Mouse (Mus musculus) hindlimb bud, embryonic 11.5 days (tissue): ENCODE data around the gene Sct.

Source experiments
- DNase-seq: peaks from one replicate; pipeline ENCODE4 v3.0.0-alpha.2; 2012; ENCODE audit warnings: low read depth, low spot score; ENCODE audit errors: extremely low spot score

Sct gene

DNA sequence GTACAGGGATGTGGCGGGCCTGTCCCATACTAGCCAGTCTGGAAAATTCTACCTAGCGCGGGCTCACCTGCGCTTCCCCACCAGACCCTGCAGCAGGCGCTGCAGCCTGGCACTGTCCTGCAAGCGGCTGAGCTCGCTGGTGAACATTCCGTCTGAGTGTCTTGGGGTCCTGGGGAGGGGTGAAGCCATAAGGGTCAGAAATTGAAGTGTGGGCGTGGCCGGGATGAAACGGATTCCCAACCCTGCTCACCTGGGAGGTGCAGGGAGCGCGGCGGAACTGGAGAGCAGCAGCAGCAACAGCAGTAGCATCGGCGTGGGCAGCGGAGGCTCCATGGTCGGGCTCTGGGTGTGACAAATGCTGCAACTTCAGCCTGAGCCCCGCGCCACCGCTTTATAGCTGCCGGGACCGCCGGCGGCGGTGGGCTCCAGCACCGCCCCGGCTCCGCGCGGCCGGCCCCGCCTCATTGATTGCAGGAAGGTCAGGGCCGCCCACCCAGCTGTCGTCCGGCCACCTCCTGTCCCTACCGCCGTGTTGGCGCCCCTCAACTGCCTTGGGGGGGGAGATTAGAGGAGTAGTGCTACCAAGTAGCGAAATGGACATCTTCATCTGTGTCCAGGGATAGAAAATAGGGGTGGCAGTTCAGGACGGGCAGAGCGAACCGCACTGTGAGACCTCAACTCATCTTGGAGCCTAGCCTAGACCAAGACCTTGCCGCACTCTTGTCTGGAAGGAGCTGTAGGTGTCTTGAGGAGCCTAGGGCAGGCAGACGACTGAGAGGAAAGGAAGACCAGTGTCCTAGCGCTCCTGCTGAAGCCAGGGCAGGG is at the start of gene Sct:
Sct (minus strand) TSS at position 368 of the 825 bp plus-strand sequence.
- DNase-seq, result no peak

DNA sequence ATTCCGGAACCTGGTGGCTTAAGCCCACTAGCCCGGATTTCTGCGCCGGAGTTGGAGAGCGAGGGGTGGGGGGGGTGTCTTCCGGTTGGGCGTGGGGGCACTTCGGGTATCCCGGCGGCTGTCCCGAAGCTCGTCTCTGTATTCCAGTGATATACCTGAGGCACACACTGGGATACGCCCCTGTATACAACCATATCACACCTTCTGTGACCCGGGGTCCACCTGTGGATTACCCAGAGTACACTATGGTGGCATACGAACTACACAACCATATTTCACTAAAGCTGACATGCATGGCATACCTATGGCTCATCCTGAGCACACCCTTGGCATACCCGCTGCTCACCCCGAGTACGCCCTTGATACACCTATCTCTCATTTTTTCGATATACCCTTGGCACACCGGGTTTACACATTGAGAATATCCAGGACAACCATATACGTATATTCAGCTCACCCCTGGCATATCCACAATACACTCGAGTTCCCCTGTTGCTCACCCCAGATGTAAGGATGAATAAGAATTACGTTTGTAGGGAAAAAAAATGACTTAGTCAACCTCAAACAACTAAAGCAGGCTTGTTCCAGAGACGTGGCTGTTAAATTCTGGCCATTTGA is 49.5 kb upstream of the Sct start:
- DNase-seq, result no peak

DNA sequence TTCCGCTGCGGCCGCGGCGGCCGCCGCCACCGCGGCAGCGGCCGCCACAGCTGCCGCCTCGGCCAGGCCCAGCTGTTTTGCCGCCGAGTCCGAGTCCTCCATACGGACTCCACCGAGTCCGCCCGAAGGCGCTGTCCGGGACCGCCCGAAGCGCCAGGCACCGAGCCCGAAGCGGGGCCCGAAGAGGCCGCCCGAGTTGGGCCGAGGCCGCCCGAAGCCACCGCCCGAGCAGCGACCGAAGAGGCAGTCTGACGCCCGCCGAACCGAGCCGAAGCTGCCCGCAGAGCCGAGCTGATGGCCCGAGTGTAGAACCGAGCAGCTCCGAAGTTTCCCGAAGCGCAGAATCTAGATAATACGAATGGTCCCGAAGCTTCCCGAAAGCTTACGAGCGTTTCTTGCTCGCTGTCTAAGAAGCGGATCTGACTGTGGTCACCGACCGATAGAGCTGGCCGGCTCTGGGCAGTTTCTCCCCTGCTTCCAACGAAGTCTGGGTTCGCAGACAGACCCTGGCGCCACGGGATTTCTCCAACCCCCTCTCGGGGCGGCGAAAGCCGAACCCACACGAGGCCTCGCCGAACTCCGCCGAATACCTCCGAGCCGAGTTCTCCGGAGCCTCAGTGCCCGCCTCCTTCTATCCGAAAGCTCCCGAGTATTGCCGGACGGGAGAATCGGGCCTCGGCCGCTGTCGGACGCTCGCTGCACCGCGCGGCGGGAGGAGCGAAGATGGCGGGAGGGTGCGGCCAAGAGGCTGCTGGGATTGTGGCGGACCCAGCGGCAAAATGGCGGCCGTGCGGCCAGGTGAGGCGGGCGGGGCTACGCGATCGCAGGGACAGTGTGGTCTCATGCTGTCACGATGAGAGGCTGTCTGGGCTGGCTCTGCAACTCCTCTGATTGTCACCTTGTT is 48.8 kb upstream of the Sct start, which contains the start of the genes Deaf1 and Tmem80:
Deaf1 (minus strand) TSS at position 222 of the 904 bp plus-strand sequence.
Tmem80 (plus strand) TSS at position 271 of the 904 bp plus-strand sequence.
- DNase-seq, result peak; percentile 91

DNA sequence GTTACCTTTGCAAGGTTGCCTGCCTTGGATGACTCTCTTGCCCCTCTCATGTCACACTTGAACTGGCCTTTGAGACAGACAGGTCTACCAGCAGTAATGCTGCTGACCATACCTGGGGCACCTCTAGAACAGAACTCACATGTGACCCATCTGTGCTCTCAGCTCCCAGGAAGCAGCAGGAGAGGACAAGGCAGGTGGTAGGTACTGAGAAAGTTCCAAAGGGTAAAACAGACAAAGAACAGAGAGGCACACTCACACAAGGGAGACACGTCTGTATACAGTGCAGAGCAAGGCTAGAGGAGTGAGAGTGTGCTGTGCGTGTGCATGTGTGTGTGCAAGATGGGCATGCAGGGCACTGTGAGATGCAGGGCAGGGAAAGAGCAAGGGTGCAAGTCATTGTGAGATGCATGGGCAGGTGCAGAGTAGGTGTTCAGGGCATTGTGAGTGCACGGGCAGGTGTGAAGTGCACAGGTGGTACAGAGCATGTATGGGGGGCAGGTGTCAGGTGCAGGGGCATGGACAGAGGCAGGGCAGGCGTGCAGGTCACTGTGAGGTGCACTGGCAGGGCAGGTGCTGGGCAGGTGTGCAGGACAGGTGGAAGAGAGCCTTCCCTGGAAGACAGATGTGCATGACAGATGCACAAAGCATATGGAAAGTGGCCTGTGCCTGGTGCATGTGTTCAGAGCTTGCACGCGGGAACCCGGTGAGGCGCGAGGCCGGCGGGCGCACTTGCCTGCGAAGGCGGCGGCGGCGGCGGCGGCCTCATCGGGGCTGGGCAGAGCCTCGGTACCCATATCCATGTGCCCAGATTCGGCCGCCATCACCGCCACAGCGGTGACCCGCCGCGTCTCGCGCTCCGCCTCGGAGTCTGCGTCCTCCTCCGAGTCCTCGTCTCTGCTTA is 47.9 kb upstream of the Sct start:
- no peak for DNase-seq

DNA sequence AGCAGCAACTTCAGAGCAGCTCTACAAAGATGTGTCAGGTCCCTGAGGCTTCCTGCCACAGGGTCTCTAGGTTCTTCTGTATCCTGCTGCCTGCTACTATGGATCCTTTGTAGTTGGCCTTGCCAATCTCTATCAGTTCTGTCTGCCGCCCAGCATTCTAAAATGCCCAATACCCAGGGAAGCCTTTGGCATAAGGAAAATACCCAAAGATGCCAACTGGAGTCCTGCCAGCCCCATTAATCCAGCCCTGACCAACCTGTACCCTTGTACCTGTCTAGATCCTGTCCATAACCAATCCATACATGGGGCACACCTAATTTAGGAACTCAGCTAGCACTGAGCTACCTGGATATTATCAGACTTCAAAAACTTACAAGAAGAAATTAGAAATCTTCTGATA is 45.8 kb upstream of the Sct start:
- no peak for DNase-seq

DNA sequence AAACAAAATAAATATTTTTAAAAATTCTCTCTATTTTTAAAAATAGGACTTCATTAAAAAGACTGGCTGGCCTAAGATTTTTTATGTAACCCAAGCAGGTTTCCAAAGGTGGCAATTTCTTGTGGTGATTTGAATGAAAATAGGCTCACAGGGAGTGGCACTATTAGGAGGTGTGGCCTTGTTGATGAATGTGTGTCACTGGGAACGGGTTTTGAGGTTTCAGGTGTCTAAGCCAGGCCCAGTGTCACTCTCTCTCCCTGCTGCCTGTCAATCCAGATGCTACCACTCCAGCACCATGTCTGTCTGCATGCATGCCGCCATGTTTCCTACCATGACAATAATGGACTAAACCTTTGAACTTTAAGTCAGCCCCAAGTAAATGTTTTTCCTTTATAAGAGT is 40.5 kb upstream of the Sct start:
- no peak for DNase-seq

DNA sequence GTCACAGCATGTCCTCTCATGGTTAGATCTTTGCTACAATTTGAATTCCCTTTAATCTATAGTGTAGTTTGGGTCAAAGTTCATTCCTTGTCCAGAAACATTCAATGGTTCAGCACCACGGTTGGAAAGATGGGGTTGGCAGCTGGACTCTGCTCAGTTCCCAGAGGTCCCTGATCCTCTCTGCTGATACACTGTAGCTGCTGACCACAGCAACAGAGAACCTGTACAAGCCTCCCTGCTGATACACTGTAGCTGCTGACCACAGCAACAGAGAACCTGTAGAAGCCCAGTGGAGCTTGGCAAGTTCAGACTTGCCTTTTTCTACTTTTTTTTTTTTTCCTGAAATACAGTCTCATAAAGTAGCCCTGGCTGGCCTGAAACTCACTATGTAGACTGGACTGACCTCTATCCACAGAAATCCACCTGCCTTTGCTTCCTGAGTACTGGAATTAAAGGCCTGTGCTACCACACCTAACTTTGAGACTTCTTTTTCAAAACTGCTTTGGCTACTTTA is 38.7 kb upstream of the Sct start:
- DNase-seq, result no peak

DNA sequence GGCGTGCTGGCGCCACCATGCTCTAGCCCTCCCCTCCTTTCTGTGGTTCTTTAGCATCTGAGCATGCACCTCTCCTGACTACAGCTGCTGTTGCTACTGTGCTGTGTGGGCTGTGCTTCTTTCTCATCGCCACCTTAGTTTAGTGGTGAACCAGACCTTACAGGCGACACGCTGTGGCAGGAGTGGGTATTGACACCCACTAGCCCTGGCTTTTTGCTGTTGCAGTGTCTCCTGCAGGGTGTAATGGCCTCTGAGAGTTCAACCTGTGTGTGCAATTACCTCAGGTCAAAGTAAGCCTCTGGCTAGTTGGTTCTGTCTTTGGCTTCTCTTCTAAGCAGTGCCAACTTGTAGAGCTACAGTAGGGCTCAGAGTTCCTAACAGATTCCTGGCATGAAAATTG is 37.0 kb upstream of the Sct start:
- no peak for DNase-seq

DNA sequence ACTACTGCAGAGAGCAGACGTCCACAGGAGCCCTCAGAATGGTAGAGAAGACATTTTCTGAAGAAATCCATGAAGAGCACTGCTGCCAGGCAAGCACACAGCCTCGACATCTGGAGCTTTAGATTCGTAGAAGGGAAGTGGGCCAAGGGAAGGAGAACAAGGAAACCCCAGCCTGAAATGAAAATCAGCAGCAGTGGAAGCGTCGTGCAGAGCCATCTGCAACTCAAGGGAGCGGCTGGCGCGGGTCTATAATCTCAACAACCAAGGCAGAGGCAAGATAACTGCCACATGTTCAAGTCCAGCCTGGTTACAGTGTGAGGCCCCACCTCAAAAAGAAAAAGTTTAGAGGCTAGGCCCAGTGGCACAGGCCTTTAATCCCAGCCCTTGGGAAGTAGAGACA is 36.1 kb upstream of the Sct start:
- no peak for DNase-seq

DNA sequence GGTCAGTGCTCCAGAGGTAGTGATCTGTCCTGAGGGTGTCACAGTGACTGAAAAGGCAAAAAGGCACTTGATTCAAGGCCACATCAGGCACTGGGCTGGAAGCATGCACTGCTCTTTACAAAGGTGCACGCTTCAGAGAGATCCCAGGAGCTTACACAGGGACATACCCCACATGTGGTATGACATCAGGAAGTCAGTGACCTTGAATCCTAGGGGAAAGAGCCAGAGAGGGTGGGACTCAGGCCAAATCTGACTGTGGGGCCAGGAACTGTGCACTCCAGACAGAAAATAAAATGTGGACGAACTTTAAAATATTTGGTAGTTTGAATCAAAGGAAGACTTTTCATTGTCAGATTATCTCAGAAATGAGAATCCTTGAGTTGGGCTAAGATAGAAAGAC is 35.5 kb upstream of the Sct start:
- no peak for DNase-seq

DNA sequence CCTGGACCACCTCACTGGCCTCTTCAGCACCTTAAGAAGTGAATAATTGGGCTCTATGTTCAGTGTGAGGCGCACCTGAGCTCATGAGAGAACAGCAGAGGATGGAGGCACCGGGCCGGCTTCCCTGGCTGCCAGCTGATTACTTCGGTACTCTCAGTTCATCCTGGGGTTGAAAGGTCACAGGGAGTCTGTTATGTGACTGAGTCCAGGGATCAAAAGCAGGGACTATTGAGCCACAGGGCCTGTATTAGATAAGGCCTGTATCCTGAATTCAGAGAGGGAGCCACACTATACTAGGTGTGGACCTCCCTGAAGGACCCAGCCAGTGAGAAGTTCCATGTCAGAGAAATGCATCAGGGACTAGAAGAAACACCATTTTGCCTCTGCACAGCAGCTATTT is 25.6 kb upstream of the Sct start:
- DNase-seq, result no peak

DNA sequence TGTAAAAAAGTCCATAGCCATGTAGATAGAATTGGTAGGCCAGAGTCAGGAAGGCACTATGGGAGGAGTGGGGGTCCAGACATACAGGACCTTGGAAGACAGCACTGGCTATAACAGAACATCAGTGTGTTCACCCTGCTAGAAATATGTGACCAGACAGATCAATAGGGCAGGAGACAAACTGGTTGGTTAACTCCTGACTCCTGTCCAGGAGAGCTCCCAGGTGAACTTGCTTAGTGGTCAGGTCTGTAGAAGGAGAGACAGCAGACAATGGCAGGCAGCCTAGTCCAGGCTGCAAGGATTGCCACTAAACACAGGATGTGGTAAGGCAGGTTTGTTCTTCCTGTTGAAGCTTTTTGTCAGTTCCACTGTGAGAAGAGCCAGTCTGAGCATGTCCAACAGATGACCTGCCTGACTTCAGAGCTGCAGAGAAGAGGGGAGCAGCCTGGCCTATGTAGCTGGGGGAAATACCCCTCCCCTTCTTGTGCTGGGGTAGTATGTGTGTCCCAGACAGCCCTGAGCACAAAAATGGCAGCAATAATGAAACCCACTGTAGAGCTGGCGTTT is 23.9 kb upstream of the Sct start:
- DNase-seq, result no peak

DNA sequence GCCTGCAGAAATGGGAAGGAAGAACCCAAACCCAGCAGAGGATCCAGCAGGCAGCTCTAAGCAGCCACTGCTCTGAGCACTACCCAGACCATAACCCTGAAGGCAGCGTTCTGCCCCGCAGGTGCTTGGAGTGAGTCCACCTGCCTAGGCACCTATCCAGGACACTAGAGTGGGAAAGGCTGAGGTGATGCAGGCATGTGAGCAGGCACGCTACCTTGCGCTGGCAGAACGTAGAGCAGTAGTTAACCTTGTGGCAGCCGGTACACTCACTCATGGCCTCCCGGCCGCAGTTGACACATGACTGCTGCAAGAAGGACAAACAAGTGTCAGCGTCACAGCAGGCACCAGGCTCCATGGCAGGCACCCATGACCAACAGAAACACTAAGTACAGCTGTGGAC is 22.5 kb upstream of the Sct start:
- DNase-seq, result no peak

DNA sequence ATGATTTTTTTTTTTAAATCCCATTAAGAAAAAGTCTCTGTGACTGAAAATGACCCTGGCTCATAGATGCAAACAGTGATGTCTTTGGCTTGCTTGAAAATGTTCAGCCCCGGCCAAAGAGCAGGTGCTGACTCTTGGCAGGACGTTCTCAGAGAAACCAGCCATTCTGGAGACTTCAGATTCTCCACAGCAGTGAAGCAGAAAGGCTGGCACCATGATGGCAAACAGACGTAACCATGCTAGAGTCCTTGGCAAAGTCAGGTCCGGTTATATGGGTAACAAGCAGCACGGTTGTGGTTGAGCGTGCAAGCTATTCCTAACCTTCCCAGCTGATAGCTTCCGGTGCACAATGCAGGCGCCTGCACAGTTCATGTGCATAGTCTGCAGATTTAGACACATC is 20.2 kb upstream of the Sct start:
- DNase-seq, result no peak

DNA sequence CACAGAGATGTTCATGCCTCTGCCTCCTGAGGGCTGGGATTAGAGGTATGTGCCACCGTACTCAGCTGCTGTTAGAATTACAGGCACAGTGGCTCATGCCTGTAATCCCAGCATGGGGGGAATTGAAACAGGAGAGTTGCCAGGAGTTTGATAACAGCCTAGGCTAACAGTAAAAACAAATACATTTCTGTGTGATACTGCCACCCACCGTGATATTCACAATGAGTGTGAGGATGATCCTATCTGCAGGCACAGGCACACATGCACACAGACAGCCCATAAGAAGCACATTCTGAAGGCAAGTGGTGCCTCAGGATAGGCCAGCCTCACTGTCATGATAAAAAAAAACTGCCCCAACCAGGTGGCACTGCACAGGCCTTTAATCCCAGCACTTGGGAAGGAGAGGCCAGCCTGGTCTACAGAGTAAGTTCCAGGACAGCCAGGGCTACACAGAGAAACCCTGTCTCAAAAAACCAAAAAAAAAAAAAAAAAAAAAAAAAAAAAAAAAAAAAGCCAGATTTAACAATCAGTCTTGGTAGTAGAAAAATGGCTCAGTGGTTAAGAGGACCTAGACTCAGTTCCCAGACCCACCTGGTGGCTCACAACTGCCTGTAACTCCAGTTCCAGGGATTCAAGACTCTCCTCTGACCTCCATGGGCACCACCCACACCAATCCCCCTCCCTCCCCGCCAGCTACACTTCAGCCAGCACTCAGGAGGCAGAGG is 19.2 kb upstream of the Sct start:
- no peak for DNase-seq

DNA sequence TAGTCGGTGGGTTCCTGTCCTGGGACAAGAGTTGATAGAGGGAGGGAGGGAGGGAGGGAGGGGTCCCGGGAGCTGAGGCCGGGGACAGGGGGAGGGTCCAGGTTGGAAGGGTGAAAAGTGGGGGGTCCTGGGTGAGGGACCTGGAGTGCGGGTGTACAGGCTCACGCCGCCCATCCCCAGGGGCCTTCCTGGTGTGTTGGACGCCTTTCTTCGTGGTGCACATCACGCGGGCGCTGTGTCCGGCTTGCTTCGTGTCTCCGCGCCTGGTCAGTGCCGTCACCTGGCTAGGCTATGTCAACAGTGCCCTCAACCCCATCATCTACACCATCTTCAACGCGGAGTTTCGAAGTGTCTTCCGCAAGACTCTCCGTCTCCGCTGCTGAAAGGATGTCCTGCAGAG is 15.5 kb upstream of the Sct start:
- no peak for DNase-seq

DNA sequence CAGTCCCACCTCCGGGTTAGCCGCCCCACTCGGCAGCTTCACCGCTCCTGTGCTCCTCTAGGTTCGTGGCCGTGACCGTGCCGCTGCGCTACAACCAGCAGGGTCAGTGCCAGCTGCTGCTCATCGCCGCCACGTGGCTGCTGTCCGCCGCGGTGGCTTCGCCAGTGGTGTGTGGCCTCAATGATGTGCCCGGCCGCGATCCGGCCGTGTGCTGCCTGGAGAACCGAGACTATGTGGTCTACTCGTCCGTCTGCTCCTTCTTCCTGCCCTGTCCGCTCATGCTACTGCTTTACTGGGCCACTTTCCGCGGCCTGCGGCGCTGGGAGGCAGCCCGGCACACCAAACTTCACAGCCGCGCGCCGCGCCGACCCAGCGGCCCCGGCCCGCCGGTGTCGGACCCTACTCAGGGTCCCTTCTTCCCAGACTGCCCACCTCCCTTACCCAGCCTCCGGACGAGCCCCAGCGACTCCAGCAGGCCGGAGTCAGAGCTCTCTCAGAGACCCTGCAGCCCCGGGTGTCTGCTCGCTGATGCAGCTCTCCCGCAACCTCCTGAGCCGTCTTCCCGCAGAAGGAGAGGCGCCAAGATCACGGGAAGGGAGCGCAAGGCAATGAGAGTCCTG is 15.0 kb upstream of the Sct start:
- no peak for DNase-seq

DNA sequence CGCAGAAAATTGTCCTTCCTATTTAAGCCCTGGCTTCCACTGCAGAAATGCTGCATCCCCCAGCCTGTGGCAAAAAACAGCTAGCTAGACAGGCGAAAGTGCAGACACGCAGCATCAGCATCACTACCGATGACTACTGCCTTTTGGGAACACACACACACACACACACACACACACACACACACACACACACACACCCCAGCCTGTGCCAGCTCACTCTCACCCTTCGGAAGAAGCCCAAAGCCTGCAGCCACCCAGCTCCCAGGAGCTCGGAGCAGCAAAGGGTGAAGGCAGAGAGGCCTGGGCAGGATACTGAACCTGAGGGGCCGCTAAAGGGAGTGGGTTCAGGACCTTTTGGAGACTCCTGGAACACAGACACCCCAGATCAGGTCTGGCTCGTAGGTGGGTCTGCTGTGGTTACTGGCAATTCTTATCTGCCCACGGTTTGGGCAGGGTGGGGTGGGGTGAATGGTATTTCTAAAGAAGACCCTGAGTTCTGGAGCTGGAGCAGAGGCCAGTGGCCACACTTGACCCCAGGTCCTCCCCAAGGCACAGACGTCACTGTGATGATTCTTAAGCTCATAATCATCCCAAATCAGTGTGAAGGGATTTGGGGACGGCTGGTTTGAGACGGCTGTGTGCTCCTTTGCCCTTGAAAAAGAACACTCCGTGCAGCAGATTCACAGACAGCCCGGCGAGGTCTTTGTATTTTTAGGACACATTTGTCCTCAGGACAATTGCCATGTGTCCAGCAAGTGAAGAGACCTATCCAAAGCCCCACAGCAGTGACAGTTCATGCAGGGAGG is 13.9 kb upstream of the Sct start:
- DNase-seq, result no peak
